Comparison of ENCODE assay signal across 8 mouse cellular contexts in genomic region chr5:33819876-33820732, GRCm38 (mm10). TPM values are rescaled to one million over a fixed set of nuclear protein-coding genes. Genes with fewer than 3 reads are reported as not detected.
DNase-seq lines count a peak whose midpoint lies in the region; ATAC-seq and TF ChIP-seq lines count a peak whose summit lies in the region.

TSS of gene Nsd2 (plus strand) at chr5:33820725.

- no peak for TF ChIP-seq CTCF in CH12.LX (conservative IDR thresholded peaks at IDR 0.05 in 1 of 2, IDR thresholded peaks at IDR 0.05 in 1 of 2; ENCODE audit: low read depth in 2 of 2, low read length in 2 of 2)
- no peak for TF ChIP-seq CTCF in heart, postnatal 0 days (IDR thresholded peaks at IDR 0.05; ENCODE audit: low read depth)
- no peak for TF ChIP-seq CTCF in liver, postnatal 0 days (IDR thresholded peaks at IDR 0.05; ENCODE audit: low read depth)

- peak within 1 kb of the TSS; percentile 83 to 100 (median 96) for H3K4me3 ChIP-seq in CH12.LX (replicated peaks in 1 of 3; ENCODE audit: low read depth in 2 of 3, low read length in 2 of 3, poor library complexity in 1 of 3)
- peak within 1 kb of the TSS; percentile 99 for H3K4me3 ChIP-seq in forebrain, embryonic 12.5 days (replicated peaks)
- H3K4me3 ChIP-seq in heart, postnatal 0 days (ENCODE audit: low read depth, low read length) = peak within 1 kb of the TSS; percentile 78
- peak within 1 kb of the TSS; percentile 84 for H3K4me3 ChIP-seq in liver, postnatal 0 days (ENCODE audit: low read depth, low read length)
- peak within 1 kb of the TSS; percentile 99 for H3K4me3 ChIP-seq in neural tube, embryonic 14.5 days (ENCODE audit: low read depth, low read length)

- dilution Hi-C loops in CH12.LX (cut with MboI; ENCODE audit: extremely low pct_ligation_motif_present, extremely low pct_unique_long_range_greater_than_20kb, low sequenced_read_pairs) = no loop called here

- peak within 1 kb of the TSS; percentile 57 for H3K4me2 ChIP-seq in CH12.LX (ENCODE audit: insufficient read depth, low read depth, poor library complexity, severe bottlenecking)
- H3K4me2 ChIP-seq in forebrain, embryonic 12.5 days = peak within 1 kb of the TSS; percentile 84
- H3K4me2 ChIP-seq in heart, postnatal 0 days (ENCODE audit: low read depth, low read length) = peak within 1 kb of the TSS; percentile 85
- H3K4me2 ChIP-seq in liver, postnatal 0 days (ENCODE audit: low read depth, low read length) = peak within 1 kb of the TSS; percentile 98
- peak within 1 kb of the TSS; percentile 85 for H3K4me2 ChIP-seq in neural tube, embryonic 14.5 days (ENCODE audit: low read depth, low read length)

- H3K36me3 ChIP-seq in CH12.LX (replicated peaks in 1 of 2; ENCODE audit: control insufficient read depth in 1 of 2, insufficient read depth in 1 of 2, low read length in 1 of 2) = peaks cover 0 to 8% of the 10 kb centered on the region in 2 experiments
- H3K36me3 ChIP-seq in forebrain, embryonic 12.5 days (replicated peaks) = peaks cover under 1% of the 10 kb centered on the region; the same call in 1 of the 2 replicates
- no peaks in the 10 kb centered on the region for H3K36me3 ChIP-seq in heart, postnatal 0 days (replicated peaks; ENCODE audit: control insufficient read depth, insufficient read depth, low read length)
- H3K36me3 ChIP-seq in liver, postnatal 0 days (replicated peaks; ENCODE audit: insufficient read depth, low read length) = no peaks in the 10 kb centered on the region; the same call in 1 of the 2 replicates
- no peaks in the 10 kb centered on the region for H3K36me3 ChIP-seq in neural tube, embryonic 14.5 days (ENCODE audit: control insufficient read depth, insufficient read depth, low read length)

- ATAC-seq in forebrain, embryonic 12.5 days (ENCODE audit: low FRiP score) = peak; percentile 85
- peak; percentile 88 for ATAC-seq in heart, postnatal 0 days (ENCODE audit: insufficient read depth, low read depth)
- ATAC-seq in liver, postnatal 0 days = peak; percentile 88
- ATAC-seq in neural tube, embryonic 14.5 days (ENCODE audit: low read depth) = peak; percentile 81

- 0% methylated on average over 101 of the region's 136 CpGs for WGBS in forebrain, embryonic 12.5 days
- under 1% methylated on average over 109 of the region's 136 CpGs for WGBS in heart, postnatal 0 days
- WGBS in large intestine, adult 2 months = 2% methylated on average over 115 of the region's 136 CpGs
- under 1% methylated on average over 80 of the region's 136 CpGs for WGBS in liver, postnatal 0 days (ENCODE audit: insufficient replicate concordance)
- WGBS in neural tube, embryonic 14.5 days = under 1% methylated on average over 96 of the region's 136 CpGs

- peaks cover 5 to 39% of the 10 kb centered on the region in 2 experiments for H3K4me1 ChIP-seq in CH12.LX (ENCODE audit: control insufficient read depth in 1 of 2, insufficient read depth in 2 of 2)
- peaks cover 48% of the 10 kb centered on the region for H3K4me1 ChIP-seq in forebrain, embryonic 12.5 days
- H3K4me1 ChIP-seq in heart, postnatal 0 days (ENCODE audit: control insufficient read depth, insufficient read depth) = peaks cover 13% of the 10 kb centered on the region
- H3K4me1 ChIP-seq in liver, postnatal 0 days (ENCODE audit: insufficient read depth) = peaks cover 17% of the 10 kb centered on the region
- peaks cover 36% of the 10 kb centered on the region for H3K4me1 ChIP-seq in neural tube, embryonic 14.5 days (ENCODE audit: control insufficient read depth, insufficient read depth, low read length)

- in situ Hi-C loops in CH12.LX (cut with MboI; ENCODE audit: low pct_ligation_motif_present, low pct_unique_long_range_greater_than_20kb, low sequenced_read_pairs) = loop anchor here (5.0 kb wide), 1 partner anchor 38 kb away; the partner anchor contains the start of gene Letm1

- peak within 1 kb of the TSS; percentile 77 for H3K27ac ChIP-seq in CH12.LX (ENCODE audit: insufficient read depth, low read depth)
- peak within 1 kb of the TSS; percentile 100 for H3K27ac ChIP-seq in forebrain, embryonic 12.5 days
- peak within 1 kb of the TSS; percentile 95 for H3K27ac ChIP-seq in heart, postnatal 0 days (ENCODE audit: low read depth)
- H3K27ac ChIP-seq in liver, postnatal 0 days (ENCODE audit: low read depth) = peak within 1 kb of the TSS; percentile 93
- H3K27ac ChIP-seq in neural tube, embryonic 14.5 days (ENCODE audit: low read depth, low read length) = peak within 1 kb of the TSS; percentile 99

- no peak for TF ChIP-seq RAD21 in CH12.LX (IDR thresholded peaks at IDR 0.05; ENCODE audit: low read depth, low read length)

- H3K9me3 ChIP-seq in CH12.LX (replicated peaks; ENCODE audit: low read length) = no peaks in the 10 kb centered on the region
- H3K9me3 ChIP-seq in forebrain, embryonic 12.5 days = no peaks in the 10 kb centered on the region
- H3K9me3 ChIP-seq in heart, postnatal 0 days (replicated peaks; ENCODE audit: control insufficient read depth, low read length) = no peaks in the 10 kb centered on the region
- no peaks in the 10 kb centered on the region for H3K9me3 ChIP-seq in liver, postnatal 0 days (ENCODE audit: low read length)
- no peaks in the 10 kb centered on the region for H3K9me3 ChIP-seq in neural tube, embryonic 14.5 days (ENCODE audit: control insufficient read depth, low read length)

- H3K27me3 ChIP-seq in CH12.LX (replicated peaks) = no peaks in the 10 kb centered on the region
- no peaks in the 10 kb centered on the region for H3K27me3 ChIP-seq in forebrain, embryonic 12.5 days
- H3K27me3 ChIP-seq in heart, postnatal 0 days (ENCODE audit: control insufficient read depth, insufficient read depth, low read length) = no peaks in the 10 kb centered on the region
- no peaks in the 10 kb centered on the region for H3K27me3 ChIP-seq in liver, postnatal 0 days (ENCODE audit: insufficient read depth, low read length)
- no peaks in the 10 kb centered on the region; the same call in 1 of the 2 replicates for H3K27me3 ChIP-seq in neural tube, embryonic 14.5 days (ENCODE audit: control insufficient read depth, insufficient read depth, low read length)

- H3K9ac ChIP-seq in CH12.LX (ENCODE audit: insufficient read depth, low read depth) = peak within 1 kb of the TSS; percentile 88
- H3K9ac ChIP-seq in forebrain, embryonic 12.5 days = peak within 1 kb of the TSS; percentile 100
- peak within 1 kb of the TSS; percentile 86 for H3K9ac ChIP-seq in heart, postnatal 0 days (replicated peaks; ENCODE audit: low read depth, low read length)
- H3K9ac ChIP-seq in liver, postnatal 0 days (replicated peaks) = peak within 1 kb of the TSS; percentile 90
- H3K9ac ChIP-seq in neural tube, embryonic 14.5 days (replicated peaks; ENCODE audit: low read depth, low read length) = peak within 1 kb of the TSS; percentile 99

- H3K79me2 ChIP-seq in CH12.LX (replicated peaks; ENCODE audit: control insufficient read depth, extremely low read depth, insufficient read depth, poor library complexity, severe bottlenecking) = peaks cover 36% of the 10 kb centered on the region

- DNase-seq in CH12.LX (ENCODE audit: extremely low read depth) = peak; percentile 68
- DNase-seq in c-Kit-positive CD71-positive TER-119-negative erythroid progenitor cells, embryonic 14.5 days (ENCODE audit: low read depth) = peak; percentile 66
- DNase-seq in heart, postnatal 0 days (ENCODE audit: low spot score) = peak; percentile 90
- peak; percentile 50 for DNase-seq in large intestine, adult 2 months (ENCODE audit: low read depth, low spot score)
- DNase-seq in liver, postnatal 0 days = peak; percentile 89
- peak; percentile 88 for DNase-seq in testis, postnatal 10 days (ENCODE audit: low spot score)

- no peak for TF ChIP-seq EP300 in CH12.LX (IDR thresholded peaks at IDR 0.05; ENCODE audit: low read length)
- TF ChIP-seq EP300 in heart, postnatal 0 days (IDR thresholded peaks at IDR 0.05; ENCODE audit: low read depth) = no peak
- no peak for TF ChIP-seq EP300 in liver, postnatal 0 days (IDR thresholded peaks at IDR 0.05; ENCODE audit: low read depth)

- peak; percentile 81 for TF ChIP-seq POLR2A in CH12.LX (IDR thresholded peaks at IDR 0.05; ENCODE audit: low read depth, low read length)

TF ChIP-seq in CH12.LX, 34 proteins besides CTCF, POLR2A, EP300 and RAD21:
- no peak for TF ChIP-seq SMC3 (IDR thresholded peaks at IDR 0.05; ENCODE audit: low read depth, low read length)
- TF ChIP-seq MAX (IDR thresholded peaks at IDR 0.05; ENCODE audit: low read length) = peak; percentile 32; the same call in 1 of the 2 replicates
- TF ChIP-seq NELFE (IDR thresholded peaks at IDR 0.05; ENCODE audit: low read depth, low read length) = peak; percentile 76
- peak; percentile 49; the same call in 1 of the 2 replicates for TF ChIP-seq TCF12 (IDR thresholded peaks at IDR 0.05; ENCODE audit: low read depth, low read length)
- 0 out of 2 replicates have a peak, but pooled peaks have one; percentile 60 for TF ChIP-seq MXI1 (IDR thresholded peaks at IDR 0.05; ENCODE audit: low read depth, low read length)
- TF ChIP-seq MAZ (IDR thresholded peaks at IDR 0.05; ENCODE audit: low read depth, low read length) = no peak
- TF ChIP-seq NRF1 (IDR thresholded peaks at IDR 0.05; ENCODE audit: low read depth, low read length) = peak; percentile 71
- no peak for TF ChIP-seq USF1 (IDR thresholded peaks at IDR 0.05; ENCODE audit: low read depth, low read length)
- TF ChIP-seq SIN3A (IDR thresholded peaks at IDR 0.05; ENCODE audit: low read length) = peak; percentile 77; the same call in 1 of the 2 replicates

RNA-seq across cellular contexts. Expression of gene Nsd2, which starts in this region (rescaled TPM):
- total RNA-seq in CH12.LX (2012; rRNA removed) = 55.0 and 63.3 TPM in 2 replicates
- 39.8 and 43.7 TPM in 2 replicates for total RNA-seq in CH12.LX (2014; rRNA removed)
- 47.2 and 49.9 TPM in 2 replicates for polyA plus RNA-seq in CH12.LX (2012; ENCODE audit: insufficient read length, low read depth)
- polyA plus RNA-seq in forebrain, embryonic 12.5 days (2016; fragmentation: Nextera tagmentation; extraction: Ambion mirVana) = 129 and 134 TPM in 2 replicates
- total RNA-seq in heart, postnatal 0 days (2014; rRNA removed; ENCODE audit: low replicate concordance) = 11.2 and 27.6 TPM in 2 replicates
- polyA plus RNA-seq in heart, postnatal 0 days (2015; fragmentation: Nextera tagmentation; extraction: Ambion mirVana) = 11.8 and 13.6 TPM in 2 replicates
- 10.0 and 10.4 TPM in 2 replicates for polyA plus RNA-seq in large intestine, adult 2 months (2012; rRNA removed)
- polyA plus RNA-seq in liver, postnatal 0 days (2015; fragmentation: Nextera tagmentation; extraction: Ambion mirVana) = 8.0 and 13.9 TPM in 2 replicates
- polyA plus RNA-seq in neural tube, embryonic 14.5 days (2014; fragmentation: Nextera tagmentation; extraction: Ambion mirVana) = 104 and 109 TPM in 2 replicates

Comparison
In these comparisons a context has a peak if more than half of its experiments do, and no peak if none do; other contexts are left out.
1. Peak in every context shown above with its lines: DNase-seq, ATAC-seq, H3K4me3 ChIP-seq and H3K27ac ChIP-seq.